Mouse (Mus musculus): ENCODE results near the gene Dynlt1a.
"Not testable (repeated sequence)": the region's sequence is repeated elsewhere in the genome, so short reads cannot be mapped to it uniquely, and the experiment has no call there.

Dynlt1a gene

DNA sequence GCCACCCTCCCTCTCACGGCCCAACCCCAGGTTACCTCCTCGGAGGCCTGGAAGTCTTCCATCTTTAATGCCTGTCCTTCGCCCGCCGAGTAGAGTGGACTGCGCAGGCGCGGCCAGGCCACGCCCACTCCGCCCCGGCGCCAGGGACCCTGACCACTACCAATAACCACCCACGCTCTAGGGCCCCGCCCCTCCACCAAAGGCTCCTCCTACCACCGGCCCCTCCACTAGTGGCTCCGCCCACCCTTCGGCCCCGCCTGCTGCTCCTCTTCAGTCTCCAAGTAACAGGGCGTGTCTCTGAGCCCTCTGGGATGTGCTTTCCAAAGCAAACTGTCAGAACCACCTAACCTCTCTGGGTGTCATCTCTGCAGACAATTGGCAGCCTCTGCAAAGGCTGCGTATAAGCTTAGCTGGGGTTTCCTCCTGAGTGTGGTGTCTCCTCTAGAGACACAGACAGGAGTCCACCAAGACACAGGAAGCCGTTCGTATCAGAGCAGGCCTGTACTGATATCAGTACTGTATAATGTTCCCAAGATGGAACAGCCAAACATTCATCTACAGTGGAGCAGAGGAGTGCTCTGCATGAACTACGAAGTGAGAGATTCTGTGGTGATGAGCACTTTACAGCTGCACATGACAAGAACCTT is at the start of gene Dynlt1a:
TSS of gene Dynlt1a (minus strand) at position 162 of the 647 bp plus-strand sequence.
- DNase-seq, result peak; percentile 99

DNA sequence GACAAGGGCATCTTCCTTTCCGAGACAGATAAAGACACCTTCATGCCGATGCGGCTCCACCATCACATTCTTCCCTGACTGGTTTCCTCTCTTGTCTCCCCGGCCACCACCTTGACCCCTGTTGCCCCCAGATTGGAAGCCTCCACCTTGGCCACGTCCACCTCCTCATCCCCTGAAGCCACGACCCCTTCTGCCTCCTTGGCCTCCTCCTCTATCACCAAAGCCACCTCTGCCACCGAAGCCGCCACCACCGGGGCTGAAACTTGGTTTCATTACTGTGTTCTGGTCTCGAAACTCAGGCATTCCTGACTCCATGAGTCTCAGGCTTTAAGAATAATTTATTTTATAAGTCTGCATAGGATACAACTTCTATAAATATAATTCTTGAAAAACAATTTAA is 38.0 kb upstream of the Dynlt1a start:
- peak; percentile 5 for DNase-seq

DNA sequence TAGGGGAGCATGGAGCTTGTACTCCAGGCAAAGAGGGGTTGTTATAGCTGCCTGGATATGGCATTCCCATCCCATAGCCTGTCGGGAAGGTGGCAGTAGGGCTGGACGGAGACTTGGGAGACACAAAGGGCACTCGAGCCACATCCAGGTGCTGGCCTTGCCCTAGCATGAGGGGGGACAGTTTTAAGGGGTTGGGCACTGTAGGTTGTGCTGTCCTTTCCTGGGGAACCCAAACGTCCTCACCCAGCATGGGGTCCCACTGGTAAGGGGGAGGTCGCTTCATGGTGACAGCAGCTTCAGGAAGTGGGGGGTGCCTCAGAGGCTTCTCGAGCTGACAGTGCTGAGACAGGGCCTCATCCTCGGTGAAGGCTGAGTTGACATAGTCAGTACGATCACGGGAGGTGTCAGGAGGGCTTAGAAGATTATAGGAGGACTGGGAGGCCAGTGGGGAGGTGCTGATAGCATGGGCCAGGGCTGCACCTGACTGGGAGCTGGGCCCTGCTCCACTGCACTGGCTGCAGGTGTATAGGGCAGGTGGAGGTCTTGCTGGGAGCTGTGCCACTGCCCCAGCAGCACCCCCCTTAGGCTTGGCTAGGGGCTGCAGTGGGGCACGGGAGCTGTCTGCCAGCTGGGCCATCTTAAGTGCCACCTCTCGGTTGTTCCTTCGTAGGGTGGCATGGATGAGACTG is 25.4 kb upstream of the Dynlt1a start:
- not testable (repeated sequence) for DNase-seq

DNA sequence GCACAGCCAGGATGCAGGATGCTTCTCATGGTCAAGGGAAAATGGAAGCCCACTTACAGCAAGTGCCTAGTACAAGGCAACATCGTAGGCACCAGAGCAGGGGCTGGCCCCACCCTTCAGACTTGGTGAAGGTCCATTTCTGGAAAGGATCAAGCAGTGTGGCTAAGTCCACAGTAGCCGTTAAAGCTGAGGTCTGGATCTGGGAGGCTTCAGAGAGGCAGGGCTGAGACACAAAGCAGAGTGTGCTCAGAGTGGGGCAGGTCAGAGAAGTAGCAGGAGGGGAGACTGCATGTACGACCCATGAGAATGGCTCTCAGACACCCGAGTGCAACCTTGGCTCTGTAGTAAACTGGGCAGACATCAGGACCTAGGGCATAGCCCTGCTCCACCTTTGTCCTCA is 11.7 kb upstream of the Dynlt1a start:
- not testable (repeated sequence) for DNase-seq

DNA sequence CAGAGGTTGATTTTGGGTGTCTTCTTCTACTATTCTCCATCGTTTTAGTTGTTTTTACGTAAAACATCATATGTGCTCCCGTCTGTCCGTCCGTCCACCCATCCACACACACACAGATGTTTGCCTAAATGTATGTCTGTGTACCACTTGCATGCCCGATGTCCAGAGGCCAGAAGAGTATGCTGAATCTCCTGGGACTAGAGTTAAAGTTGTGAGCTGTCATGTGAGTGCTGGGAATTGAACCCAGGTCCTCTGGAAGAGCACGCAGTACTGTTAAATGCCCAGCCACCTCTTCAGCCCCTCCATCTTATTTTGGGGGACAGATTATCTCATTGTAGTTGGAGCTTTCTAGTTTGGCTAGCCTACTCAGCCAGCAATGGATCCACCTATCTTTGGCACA is 10.3 kb upstream of the Dynlt1a start:
- DNase-seq, result not testable (repeated sequence)

DNA sequence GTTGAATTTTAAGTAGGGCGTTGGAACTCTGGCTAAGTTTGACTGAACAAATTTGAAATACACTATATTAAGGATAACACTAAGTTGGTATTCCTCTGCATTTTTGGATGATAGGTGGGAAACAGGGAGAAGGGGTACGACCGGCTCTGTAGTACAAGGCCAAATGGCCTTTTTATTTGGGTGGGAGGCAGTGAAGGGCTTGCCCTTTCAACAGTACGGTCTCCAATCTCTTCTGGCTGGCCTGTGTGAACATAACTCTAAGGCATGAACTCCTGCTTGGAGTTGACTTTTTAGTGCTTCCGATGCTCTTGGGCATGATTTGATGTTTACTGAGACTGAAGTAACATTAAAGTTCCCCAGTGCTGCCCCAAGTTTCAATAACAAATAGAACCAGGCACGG is 8.2 kb upstream of the Dynlt1a start:
- not testable (repeated sequence) for DNase-seq

DNA sequence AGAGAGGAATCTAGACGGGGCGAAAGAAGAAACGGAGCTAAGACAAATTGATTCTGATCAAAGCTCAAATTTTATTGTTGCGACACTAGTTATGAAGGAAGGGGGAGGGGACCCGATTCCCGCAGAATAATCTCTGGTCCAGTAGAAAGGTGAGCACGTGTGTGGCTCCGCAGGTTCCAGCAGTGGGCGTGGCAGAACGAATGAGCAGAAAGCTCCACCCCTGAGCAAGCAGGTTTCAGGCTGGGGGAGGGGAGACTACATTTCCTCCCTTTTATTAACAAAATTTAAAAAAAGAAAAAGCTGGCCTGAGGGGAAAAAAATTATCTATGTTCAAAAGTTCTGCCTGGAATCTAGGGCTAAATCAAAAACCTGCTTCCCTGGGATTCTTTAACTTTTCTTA is 7.7 kb upstream of the Dynlt1a start:
- DNase-seq, result not testable (repeated sequence)

DNA sequence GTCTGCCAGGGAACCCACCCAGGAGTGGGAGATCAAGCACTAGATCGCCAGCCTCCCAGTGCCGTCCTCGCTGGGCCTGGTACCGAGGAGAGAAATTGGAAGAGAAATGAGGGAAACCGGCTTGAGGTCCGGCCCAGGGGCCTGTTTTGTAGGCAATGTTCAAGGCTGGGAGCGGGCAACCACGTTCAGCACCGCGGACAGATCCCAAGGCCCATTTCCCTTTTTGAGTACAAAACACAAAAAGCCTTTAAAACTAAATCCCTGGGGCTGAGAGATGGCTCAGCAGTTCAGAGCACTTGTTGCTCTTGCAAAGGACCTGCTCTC is 4.4 kb upstream of the Dynlt1a start:
- DNase-seq, result not testable (repeated sequence)

DNA sequence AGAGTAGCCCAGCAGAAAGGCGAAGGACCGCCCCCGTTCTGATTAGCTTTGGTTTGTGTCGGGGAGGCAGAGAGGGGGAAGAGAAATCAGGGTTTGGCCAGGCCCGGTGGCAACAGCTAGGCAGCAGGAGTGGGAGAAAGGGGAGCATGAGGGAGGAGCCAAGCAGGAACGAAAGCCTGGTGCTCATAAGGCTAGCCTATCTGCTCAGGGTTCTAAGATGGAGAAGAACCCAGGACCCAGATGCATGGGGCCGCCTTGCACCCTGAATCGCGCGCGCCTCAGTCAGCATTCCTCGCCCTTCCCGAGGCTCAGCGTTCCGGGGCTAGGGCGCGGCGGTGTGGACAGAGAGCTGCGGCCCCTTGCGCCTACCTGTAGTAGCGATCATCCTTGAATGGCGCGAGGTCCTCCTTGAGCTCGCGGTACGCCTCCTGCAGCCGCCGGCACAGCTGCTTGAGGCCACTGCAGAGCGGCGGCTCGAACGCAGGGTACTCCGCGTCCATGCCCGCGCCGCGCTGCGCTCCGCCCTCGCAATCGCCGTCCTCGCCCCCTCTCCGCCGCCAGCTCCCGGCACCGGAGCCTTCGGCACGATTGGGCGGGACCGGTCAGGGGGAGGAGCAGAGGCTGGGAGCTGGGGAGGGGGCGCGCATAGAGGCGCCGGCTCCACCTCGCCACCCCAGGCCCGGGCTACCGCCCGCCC is 3.9 kb upstream of the Dynlt1a start:
- DNase-seq, result not testable (repeated sequence)

DNA sequence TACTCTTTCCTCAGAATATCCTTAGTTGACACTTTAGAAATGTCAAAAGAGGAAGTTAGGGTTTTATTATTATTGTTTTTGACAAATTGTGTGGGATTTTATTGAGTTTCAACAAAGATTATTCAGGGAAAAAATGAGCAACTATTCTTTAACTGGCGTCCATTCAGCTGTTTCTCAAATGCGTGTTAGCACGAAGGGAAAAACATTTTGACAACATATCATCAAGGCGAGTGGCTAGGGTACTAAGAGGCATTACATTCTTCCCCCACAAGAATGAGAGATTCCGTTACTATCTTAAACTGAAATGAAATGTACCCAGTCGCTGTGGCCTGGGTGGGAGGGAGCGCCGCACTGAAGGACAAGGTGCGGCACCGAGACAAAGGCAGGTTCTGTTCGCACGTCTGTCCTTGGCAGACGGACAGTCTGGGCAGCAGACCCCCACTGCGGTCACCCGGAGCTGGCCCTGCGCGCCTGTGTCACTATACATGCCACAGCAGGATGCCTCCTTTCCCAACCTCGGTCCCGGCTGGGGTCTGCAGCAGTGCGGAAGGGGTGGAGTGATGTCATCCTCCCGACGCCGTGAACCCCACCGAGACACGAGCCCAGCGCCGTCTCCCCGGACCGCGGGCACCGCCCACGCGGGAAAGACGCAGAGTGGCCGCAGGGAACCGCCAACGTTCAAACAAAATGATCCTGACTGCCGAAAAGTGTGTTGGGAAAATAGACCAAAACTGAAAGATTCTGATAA is 747 bp downstream of the Dynlt1a start:
- DNase-seq, result peak; percentile 67

DNA sequence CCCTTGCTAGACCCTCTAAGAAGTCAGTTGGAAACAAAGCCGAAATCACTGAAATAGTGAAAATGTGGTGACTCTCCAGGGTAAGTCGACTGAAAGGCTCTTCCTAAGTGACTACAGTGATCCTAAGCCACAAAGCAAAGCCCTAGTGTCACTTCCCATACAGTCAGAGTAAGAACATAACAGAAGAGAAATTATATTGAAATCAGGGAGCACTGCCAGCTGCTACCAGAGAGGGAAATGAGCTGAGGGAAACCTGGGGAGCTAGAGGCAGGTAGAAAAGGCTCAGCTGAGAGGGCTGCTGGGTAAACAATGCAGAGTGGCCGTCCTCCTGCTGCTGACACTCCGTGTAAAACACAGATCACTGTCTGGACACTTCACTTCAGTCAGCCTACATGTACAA is 1.6 kb downstream of the Dynlt1a start:
- not testable (repeated sequence) for DNase-seq

DNA sequence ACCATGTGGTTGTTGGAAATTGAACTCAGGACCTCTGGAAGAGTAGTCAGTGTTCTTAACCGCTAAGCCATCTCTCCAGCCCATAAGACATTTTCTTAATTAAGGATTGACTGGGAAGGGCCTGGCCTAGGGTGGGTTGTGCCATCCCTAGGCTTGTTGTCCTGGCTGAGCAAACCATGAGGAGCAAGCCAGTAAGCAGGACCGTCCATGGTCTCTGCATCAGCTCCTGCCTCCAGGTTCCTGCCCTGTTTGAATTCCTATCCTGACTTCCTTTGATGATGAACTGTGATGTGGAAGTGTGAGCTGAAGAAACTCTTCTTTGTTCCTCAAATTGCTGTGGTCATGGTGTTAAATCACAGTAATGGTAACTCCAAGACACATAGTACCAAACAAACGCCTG is 2.8 kb downstream of the Dynlt1a start:
- DNase-seq, result not testable (repeated sequence)

DNA sequence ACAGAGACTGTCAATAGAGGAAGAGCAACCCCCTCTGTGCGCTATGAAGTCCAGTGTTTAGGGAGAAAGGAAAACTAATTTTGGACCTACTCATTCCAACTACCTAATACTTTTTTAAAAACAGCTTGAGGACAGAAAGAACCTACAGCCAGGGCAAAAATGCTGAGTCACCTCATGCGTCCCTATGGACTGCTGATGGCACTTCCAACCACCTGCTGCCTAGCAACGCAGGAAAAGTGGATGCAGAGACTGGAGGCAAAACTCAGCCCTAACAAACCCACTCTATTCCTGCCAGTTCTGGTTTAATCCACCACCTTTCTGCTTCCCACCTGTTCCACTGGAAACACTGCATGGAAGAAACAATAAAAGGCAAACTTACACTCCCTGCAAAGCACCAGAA is 4.5 kb downstream of the Dynlt1a start:
- DNase-seq, result not testable (repeated sequence)

DNA sequence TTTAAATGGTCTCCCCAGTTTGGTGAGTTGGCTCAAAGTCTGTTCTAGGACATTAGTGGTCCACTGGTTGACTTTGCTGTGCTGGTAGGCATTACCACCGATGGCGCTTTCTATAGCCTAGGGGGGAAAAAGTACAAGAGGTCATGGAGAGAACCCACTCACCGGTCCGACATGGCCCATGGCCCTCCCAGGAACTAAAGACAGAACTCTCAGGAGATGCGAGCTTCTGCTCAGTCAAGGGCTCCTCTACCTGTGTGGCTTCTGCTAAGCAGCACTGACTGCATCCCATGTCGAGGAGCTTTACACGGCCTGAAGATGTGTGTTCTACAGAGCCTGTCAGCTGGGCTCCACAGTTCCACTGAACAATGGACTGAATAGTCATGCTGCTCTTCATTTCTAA is 5.6 kb downstream of the Dynlt1a start:
- DNase-seq, result not testable (repeated sequence)

DNA sequence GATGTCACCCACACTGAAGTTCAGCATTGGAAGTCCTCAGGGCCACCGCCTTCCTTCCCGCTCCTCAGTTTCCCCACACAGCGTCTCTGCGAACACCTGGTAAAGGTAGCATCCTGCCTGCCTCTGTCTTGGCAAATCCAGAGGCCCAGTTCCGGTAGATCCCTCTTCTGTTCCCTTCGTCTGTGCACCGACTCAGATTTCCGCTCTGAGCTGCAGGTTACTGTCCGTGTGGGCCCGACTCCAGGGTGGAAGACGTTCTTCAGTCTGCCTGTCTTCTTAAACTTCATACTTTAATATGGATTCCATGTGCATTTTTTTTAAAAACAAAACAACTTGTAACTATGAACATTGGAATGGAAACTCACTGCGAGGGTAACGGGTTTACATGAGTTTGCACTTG is 10.8 kb downstream of the Dynlt1a start:
- DNase-seq, result not testable (repeated sequence)

DNA sequence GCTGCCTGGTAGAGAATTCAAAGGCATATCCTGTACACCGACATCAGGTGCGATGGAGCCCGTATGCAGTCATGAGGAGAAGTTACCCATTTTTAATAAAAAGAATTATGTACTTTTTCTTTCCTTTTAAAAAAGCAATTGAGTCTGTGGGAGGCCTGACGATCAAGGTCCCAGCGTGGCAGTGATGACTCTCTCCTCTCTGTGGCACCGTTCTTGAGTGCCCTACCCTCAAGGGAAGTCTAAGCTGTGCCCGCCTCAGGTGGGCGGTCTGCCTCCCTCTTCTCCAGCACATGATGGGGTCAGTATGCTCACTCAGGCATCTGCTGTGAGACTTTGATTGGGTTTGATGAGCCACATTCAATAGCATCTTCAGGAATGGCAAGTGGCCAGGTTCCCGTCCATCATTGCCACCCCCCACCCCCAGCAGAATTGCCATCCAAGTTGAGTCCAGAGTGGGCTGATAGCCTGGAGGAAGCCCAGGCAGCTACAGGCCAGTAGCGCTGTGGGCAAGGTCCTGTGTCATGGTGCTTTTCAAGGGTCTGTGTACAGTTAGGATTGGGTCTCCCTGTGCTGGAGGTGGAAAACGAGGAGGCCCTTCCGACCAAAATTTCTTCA is 11.5 kb downstream of the Dynlt1a start:
- DNase-seq, result not testable (repeated sequence)

DNA sequence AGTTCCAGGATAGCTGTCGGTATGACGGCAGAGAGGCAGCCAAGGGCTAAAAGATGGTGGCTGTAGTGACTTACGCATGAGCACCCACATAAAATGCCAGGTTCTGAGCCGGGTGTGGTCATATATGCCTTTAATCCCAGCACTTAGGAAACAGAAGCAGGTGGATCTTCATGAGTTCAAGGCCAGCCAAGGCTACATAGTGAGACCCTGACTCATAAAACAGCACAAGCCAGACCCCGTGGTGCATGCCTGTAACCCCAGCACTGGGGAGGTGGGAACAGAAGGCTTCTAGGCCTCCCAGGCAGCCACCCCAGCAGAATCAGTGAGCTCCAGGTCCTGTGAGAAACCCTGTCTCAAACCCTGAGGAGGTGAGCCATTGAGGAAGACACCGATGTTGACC is 12.4 kb downstream of the Dynlt1a start:
- DNase-seq, result not testable (repeated sequence)

DNA sequence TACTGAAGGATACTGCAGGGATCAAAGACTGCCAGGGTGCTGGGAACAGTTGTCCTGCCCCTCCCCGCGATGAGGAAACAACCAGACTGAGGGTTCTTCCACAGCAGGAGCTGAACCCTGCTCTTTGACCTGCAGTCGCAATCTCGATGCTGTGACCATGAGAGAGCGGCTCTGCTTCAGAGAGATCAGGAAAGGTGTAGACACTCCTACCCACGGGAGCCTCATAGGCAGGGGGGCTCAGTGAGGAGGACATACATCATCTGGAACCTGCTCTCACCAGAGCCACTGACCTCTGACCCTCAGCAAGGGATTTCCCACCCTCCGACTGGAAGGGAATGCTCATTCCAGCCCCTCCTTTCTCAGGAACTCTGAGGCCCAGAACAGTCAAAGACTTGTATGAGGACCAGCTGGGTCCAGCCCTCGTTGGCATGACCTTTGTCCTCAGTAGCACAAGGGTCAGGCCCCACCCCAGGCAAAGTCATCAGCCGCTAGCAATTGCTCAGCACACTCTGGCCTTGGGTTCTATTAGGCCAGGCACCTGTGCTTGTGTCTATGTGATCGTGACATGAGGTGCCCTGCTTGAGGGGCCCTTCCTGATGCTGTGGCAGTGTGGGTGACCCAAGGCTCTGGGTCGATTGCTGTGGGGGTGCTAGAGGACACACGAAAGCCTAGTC is 17.0 kb downstream of the Dynlt1a start:
- DNase-seq, result not testable (repeated sequence)

DNA sequence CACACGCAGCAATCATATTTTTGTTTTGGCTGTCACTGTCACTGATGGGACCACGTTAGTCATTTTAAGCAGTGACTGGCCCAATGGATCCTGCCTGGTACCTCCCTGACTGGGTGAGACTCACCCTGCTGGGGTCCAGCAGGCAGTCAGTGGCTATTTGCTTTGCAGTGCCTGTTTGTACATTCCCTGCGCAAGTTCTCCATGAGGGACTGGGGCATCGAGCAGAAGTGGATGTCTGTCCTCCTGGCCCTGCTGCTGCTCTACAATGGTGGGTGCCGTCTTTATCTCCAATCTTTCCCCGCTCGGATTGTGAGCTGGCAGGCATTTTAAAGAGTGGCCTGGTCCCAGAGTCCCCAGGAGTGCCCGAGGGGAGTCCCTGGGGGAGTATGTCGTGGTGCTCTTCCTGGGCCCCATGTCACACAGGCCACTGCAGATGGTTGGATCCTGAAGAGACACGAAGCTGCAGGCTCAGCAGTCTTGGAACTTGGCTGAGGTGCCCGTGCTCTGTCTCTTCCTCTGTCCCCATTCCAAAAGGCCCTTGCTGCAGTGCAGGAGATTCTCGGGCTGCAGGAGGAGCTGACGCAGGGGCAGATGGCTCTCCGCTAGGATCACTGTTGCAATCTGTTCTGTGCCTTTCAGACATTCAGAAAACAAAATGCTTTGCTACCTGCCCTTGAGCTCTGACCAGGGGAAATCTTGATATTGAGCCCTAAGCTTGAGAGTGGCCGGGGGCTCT is 20.1 kb downstream of the Dynlt1a start:
- not testable (repeated sequence) for DNase-seq

DNA sequence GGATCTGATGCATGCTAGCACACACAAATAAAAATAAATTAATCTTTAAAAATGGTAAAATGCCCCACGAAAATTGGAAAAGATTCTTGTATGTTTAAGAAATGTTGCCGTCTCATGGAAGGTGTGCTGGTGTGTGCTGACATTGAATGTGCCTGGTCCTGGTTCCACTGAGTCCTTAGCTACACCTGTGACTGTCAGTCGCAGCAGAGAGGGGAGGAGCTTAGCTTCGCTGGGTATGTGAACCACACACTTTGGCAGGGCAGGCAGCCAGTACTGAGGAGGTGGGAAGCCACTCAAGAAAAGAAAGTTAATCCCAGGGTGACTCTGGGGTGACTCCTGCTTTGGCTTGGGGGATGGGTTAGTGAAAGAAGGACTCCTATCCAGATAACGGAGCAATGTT is 23.4 kb downstream of the Dynlt1a start:
- DNase-seq, result not testable (repeated sequence)

DNA sequence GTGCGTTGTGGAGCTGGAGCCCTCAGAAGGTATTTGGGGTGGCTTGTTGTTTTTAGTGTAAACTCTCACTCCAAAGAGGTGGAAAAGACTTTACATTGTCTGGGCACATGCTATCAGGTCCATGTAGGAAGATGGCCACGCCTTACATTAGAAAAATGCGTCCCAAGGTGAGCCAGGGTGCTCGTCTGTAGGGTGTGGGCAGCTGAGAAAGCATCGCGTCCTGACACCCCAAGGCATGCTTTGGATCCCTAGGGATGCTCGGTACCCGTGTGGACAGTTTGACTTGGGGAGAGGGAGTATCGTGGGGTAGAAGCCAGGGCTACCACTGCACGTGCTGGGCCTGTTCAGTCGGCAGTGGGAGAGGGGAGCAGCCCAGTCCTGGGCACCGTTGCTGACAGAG is 28.3 kb downstream of the Dynlt1a start:
- DNase-seq, result not testable (repeated sequence)

All from kidney, postnatal 14 days (tissue).